Mouse (Mus musculus) ZHBTc4 (cell line): ENCODE data around the gene Tmem204.

Experiments
- DNase-seq: peaks from one replicate; pipeline ENCODE4 v3.0.0-alpha.2; 2011; ENCODE audit warnings: low read depth, low spot score

Tmem204 gene

GRCm38 (mm10) chr17:25014841-25015570, 68.4 kb downstream of the Tmem204 start:
- DNase-seq: peak; percentile 39

GRCm38 (mm10) chr17:25013606-25014501, 69.5 kb downstream of the Tmem204 start:
- peak; percentile 60 for DNase-seq
